Mouse (Mus musculus) gastrocnemius, adult 2 months (tissue): ENCODE results near the gene Rmi1. TPM values are rescaled to one million over a fixed set of nuclear protein-coding genes. Genes with fewer than 3 reads are reported as not detected.
"Not testable (repeated sequence)": the region's sequence is repeated elsewhere in the genome, so short reads cannot be mapped to it uniquely, and the experiment has no call there.

Source experiments
- DNase-seq: peaks from one replicate; pipeline ENCODE4 v3.0.0; 2022
- H3K27ac ChIP-seq: fragments of 200-600 bp; 2 replicates; pipeline ENCODE4 v1.8.1; 2022; ENCODE audit warnings: mild to moderate bottlenecking
- H3K4me3 ChIP-seq: fragments of 200-600 bp; 2 replicates; pipeline ENCODE4 v1.8.1; 2022; ENCODE audit warnings: mild to moderate bottlenecking, moderate library complexity
- CTCF ChIP-seq: fragments of 200-600 bp; IDR thresholded peaks from 2 replicates; pipeline ENCODE4 v1.8.1; 2022; ENCODE audit warnings: antibody characterized with exemption, mild to moderate bottlenecking, moderate library complexity
- intact Hi-C: fragments of 180-260 bp; cut with DNase I; formaldehyde crosslinking; loops from one replicate; pipeline ENCODE4 v1.15.1; 2025
- long read RNA-seq, 2 experiments: library from polyadenylated mRNA; stranded (forward); transcript quantifications; one replicate each; pipeline ENCODE4 v2.0.0; 2021
- total RNA-seq, 2 experiments: library from RNA; stranded (reverse); gene quantifications; 2 replicates each; pipeline ENCODE4 v1.2.3; 2021

Gene Rmi1
- 1 to 10 TPM; 6.2 to 7.6 TPM for total RNA-seq
- long read RNA-seq, experiment 1, partial matches to known transcripts, result 0 of 14 reads
- long read RNA-seq, experiment 1, other reads (novel, unspliced or antisense), result 5 of 14 reads
- long read RNA-seq, experiment 2, partial matches to known transcripts, result 0 of 8 reads
- long read RNA-seq, experiment 2, other reads (novel, unspliced or antisense), result 3 of 8 reads

DNA sequence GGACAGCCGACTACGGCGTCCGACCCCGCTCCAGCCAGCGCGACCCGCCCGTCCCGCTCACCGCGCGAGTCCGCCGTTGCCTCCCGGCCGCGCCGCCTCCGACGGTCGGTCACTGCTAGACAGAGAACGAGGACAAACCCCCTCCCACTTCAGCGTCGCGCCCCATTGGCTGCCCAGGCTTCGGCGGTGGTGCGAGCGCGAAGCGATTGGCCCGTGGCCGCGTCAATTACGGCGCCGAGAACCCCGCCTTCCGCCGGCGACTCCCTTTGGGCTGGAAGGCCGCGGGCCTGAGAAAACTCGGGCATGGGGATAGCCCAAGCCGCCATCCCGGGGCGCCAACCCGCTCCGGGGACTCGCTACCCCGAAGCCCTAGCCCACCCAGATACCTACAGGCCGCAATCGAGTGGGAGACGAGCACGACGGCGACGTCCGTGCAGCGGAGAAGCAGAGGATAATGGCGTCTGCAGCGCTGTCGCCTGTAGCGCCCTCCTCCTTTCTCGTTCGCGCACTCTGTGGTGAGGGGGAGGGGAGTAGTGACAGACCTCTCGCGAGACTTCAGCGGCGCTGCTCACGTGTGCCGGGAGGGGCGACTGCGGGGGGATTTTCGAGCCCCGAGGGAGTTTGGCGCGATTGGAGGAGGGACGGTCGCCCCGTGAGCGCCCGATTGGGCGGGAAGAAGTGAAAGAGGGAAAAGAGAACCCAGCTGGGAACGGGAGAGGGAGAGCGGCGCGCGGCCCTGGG, at the start of gene Rmi1:
Gene Rmi1, plus strand, starts transcription at position 246 of the 741 bp plus-strand sequence.
- DNase-seq, result peak; percentile 99
- H3K27ac ChIP-seq, result peak within 1 kb of the TSS; percentile 95
- H3K4me3 ChIP-seq, result peak within 1 kb of the TSS; percentile 100
- peak; percentile 27; the same call in 1 of the 2 replicates for TF ChIP-seq CTCF
- intact Hi-C loops, result loop anchor here (5.0 kb wide), 1 partner anchor 140 kb away; no protein-coding TSS in a partner anchor

DNA sequence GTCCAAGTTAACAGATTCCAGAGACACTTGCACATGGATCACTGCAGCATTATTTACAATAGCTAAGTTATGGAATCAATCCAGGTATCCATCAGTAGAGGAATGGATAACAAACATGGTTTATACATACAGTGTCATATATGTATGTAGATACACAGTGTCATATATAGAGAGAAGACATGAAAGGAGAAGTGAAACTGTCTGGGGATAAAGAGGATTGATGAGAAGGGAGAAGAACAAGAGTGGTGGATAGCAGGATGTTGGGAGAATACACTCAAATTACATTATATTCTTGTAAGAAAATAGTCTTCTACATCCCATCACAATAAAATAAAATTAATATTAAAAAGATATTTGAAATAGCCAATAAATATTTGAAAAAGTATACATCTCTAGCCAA, 49.1 kb upstream of the Rmi1 start:
- no peak for TF ChIP-seq CTCF
- intact Hi-C loops, result no loop called here

DNA sequence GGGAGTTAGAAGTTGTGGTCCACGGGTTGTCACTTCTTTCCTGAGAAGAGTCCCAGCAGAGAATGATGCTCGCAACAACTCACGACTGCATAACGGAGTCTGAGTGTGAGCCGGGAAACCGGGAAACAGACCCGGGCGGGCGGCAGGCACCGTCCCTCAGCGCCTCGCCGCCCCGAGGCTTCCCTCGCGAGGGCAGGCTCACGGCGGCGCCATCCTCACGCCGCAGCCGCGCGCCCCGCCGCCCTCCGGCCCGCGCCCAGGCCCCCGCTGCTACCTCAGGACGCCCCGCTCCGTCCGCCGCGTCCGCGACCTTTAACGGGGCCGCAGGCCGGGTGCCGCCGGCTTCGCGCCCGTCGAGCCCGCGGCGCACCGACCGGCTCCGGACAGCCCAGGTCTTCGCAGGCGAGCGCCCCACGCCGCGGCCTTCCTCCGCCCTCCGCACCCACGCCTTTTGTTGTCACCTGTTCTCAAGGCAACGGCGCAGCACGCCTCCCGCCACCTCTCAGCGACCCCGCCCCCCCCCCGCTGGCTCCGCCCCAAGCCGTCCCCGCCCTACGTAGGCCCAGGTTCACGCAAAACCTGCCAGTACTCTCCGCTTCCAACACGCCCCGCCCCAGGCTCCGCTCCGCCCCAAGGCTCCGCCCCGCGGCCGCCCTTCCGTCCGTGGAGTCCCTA, 43.3 kb upstream of the Rmi1 start, which contains the start of gene Kif27:
Gene Kif27, minus strand, starts transcription at position 494 of the 675 bp plus-strand sequence.
- DNase-seq, result peak; percentile 86
- TF ChIP-seq CTCF, result no peak
- intact Hi-C loops, result no loop called here
- H3K4me3 ChIP-seq, result peak within 1 kb of the TSS; percentile 78
- H3K27ac ChIP-seq, result peak within 1 kb of the TSS; percentile 76; the same call in 1 of the 2 replicates

More for the DNA sequence above, 49.1 kb upstream of the Rmi1 start:
- Histone ChIP-seq H3K27ac (no peak overlapping the region), H3K4me3 (no peak overlapping the region)
- no peak for DNase-seq

DNA sequence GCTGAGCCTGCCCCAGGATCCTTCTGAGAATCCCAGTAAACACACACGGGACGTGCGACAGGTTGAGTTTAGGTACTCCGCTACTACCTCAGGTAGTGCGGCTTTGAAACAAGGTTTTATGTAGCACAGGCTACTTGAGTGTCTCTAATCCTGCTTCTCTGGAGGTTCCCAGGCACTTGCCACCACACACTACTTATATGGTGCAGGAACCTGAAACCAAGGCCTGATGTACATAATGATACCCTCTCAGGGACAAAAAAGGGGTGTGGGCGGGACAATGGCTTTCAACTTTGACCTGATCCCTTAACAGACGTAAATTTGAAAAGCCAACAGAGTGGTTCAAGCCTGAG, 42.8 kb upstream of the Rmi1 start:
- Histone ChIP-seq H3K4me3 (peak overlapping the region; percentile 78), H3K27ac (peak overlapping the region; percentile 76; the same call in 1 of the 2 replicates)
- TF ChIP-seq CTCF, result no peak
- intact Hi-C loops, result no loop called here
- no peak for DNase-seq

DNA sequence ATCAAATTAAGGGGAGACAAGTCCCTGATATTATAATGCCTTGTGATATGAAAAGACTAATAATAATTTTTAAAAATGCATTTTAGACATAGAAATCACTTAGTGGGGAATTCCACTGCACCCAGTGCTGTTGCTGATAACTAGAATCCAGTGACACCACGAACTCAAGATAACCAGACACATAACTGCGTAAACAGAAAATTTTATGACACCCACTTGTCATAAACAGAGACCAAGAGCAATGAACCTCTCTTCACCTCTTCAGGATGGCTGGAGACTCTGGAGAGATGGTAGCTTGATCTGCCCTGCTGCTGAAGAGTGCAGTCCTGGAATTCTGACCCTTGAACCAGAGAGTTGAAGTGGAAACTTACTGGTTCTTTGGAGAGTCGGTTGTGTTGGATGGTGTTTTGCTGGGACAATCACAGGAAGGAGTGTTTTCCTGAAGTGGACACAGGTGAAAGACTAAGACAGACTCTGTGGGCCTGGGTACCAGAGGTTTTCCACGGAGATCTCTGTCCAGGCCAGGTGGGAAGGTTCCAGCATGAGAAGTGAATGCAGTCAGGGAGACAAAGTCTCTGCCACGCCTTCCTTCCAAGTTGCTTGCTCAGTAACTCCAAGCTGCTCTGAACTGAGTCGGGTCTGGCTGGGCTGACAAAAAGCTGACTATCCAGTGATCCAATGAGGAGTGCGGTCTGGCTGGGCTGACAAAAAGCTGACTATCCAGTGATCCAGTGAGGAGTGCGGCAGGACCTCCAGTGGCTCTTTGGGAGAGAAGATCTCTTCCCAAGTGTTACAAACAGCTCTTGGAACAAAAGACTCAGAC, 37.5 kb upstream of the Rmi1 start:
- TF ChIP-seq CTCF, result no peak
- intact Hi-C loops, result no loop called here
- no peak for DNase-seq
- no peak overlapping the region for H3K4me3 ChIP-seq
- H3K27ac ChIP-seq, result no peak overlapping the region

DNA sequence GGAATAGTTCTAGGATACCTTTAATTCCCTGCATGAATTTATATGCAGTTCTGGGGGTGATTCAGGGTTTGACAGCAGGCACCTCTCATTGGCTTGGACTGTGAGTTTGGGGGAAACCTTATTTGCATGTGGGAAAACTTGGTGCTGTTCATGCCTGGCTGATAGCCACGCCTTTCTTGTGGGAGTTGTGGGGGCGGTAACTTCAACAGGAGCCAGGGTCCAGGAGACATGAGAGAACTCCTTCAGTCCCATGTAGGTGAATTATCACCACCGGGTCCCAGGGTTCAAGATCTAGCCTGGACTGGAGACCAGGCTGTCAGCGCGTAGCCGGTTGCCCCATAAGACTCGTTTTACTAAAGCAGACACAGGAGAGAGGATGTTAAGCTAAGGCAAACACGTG, 36.9 kb upstream of the Rmi1 start:
- H3K27ac ChIP-seq, intact Hi-C loops, H3K4me3 ChIP-seq, DNase-seq: not testable (repeated sequence)

DNA sequence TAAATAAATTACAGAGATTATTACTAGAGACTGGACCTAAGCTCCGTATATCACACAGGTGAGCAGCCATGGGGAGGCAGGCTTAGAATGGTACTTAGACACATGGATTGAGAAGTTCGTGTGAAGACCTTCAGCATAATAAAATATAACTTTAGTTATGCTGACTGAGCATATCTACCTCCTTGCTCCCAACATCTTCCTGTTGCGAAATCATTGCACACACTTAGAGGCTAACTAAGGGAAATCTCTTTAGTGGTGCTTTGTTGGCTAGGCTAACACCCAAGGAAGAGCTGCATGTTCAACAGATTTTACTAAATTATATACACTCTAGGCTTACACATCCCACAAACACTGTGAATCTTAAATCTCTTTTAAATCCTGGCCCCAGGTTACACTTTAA, 35.7 kb upstream of the Rmi1 start:
- intact Hi-C loops, result no loop called here
- no peak overlapping the region for H3K27ac ChIP-seq
- no peak for TF ChIP-seq CTCF
- no peak for DNase-seq
- no peak overlapping the region for H3K4me3 ChIP-seq

DNA sequence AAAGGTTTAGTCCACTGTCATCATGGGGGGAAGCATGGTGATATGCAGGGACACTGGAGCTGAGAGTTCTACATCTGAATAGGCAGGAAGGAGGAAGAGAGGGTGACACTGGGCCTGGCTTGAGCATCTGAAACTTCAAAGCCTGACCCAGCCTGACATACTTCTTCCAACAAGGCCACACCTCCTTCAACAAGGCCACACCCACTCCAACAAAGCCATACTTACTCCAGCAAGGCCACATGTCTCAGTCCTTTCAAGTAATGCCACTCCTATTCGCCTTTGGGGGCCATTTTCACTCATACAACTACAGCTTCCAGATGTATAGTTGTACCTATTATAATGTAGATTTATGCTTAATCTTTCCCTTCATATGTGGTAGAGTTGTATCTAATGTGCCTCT, 34.4 kb upstream of the Rmi1 start:
- no peak for TF ChIP-seq CTCF
- DNase-seq, result no peak
- no peak overlapping the region for H3K4me3 ChIP-seq
- H3K27ac ChIP-seq, result no peak overlapping the region
- intact Hi-C loops, result no loop called here

DNA sequence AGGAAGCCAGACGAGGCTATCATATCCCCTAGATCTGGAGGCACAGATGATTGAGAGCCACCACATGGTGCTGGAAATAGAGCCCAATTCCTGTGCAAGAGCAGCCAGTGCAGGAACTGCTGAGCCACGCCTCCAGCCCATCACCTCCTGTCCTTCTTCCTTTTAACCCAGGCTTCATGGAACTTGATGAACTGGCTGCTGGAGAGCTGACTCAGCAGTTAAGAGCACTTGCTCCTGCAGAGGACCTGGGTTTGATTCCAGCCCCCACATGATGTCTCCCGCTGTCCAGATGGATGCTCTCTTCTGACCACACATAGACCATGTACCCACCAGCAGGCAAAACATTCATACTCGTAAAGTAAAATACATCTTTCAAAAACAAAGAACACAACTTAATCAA, 33.2 kb upstream of the Rmi1 start:
- no peak for DNase-seq
- Histone ChIP-seq H3K4me3 (no peak overlapping the region), H3K27ac (no peak overlapping the region)
- TF ChIP-seq CTCF, result no peak
- intact Hi-C loops, result no loop called here

DNA sequence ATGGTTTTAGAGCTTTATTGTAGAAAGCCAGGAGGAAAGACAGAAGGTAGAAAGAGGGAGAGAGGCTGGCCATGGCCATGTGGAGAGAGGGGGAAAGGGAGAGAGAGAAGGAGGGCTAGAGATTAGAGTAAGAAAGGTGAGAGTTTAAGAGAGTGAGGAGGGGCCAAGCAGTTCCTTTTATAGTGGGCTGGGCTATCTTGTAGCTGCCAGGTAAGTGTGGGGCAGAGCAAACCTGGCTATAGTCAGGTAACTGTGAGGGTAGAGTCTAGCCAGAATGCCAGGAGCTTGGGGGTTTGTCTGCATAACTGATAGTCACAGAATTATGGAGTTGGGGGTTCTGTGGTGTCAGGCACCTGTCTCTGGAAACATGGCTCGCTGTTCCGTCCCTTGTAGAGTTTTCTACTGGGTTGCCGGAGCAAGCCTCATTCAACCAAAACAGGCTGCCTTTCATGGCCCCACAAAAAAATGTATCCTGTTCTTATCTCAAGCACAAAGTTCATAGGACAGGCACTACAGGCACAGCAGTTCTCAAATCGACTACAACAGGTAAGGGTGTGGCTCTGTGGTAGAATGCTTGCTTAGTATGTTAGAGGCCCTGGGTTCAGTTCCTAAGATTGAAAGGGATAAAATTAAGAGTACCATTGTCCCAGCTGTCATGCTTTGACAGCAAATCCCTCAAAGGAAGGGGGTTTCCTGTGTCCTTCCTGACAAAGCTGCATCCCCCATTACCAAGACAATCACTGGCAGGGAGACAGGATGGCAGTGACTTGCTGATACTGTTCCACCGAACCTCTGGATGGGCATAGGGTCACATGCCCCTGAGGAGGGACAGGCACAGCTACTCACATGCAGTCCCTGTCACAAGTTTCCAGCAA, 29.5 kb upstream of the Rmi1 start:
- intact Hi-C loops, result no loop called here
- no peak for DNase-seq
- no peak overlapping the region for H3K4me3 ChIP-seq
- H3K27ac ChIP-seq, result no peak overlapping the region
- TF ChIP-seq CTCF, result no peak

DNA sequence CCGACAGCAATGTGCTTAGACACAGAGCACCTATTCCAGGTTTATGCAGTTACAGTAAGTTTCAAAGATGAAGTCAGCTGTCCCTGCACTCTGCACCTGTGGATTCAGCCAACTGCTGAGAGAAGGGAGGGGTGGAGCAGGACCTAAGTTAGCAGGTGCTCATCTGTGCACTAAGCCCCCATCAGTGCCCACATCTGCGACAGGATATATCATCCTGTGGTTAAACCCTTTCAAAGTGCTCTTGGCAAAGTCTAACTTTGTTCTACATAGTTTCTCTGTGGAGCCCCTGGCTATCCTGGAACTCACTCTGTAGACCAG, 28.9 kb upstream of the Rmi1 start:
- no peak overlapping the region for H3K27ac ChIP-seq
- no peak for DNase-seq
- no peak for TF ChIP-seq CTCF
- intact Hi-C loops, result no loop called here
- H3K4me3 ChIP-seq, result no peak overlapping the region

DNA sequence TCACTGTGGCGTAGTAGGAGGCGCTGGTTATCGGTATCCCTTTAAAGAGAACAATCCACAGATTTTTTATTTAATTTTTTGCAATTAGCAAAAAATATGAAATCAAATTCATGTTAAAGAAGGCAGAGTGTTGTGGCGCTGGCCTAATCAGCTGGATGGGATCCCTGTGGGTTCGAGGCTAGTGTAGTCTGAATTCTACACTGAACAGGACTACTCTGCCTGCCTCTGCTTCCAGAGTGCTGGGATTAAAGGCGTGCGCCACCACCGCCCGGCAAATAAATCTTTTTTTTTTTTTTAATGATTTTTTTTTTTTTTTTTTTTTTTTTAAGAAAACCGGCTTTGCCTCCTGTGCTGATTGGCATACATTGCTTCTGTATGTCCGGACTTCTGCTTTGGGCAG, 17.7 kb upstream of the Rmi1 start:
- H3K4me3 ChIP-seq, result peak overlapping the region; percentile 98
- intact Hi-C loops, result loop anchor here (2.0 to 10.0 kb wide), 3 partner anchors 96 to 260 kb away; partner anchors contain the start of genes Hnrnpa0 and Idnk
- no peak for DNase-seq
- TF ChIP-seq CTCF, result no peak
- H3K27ac ChIP-seq, result peak overlapping the region; percentile 86
